Mouse (Mus musculus) MEL (cell line): ENCODE results near the gene Ptpru. TPM values are rescaled to one million over a fixed set of nuclear protein-coding genes. Genes with fewer than 3 reads are reported as not detected.

Experiments used
- DNase-seq: peaks from one replicate; pipeline ENCODE4 v3.0.0; 2011; ENCODE audit warnings: low read depth, low spot score
- H3K27ac ChIP-seq: 2 replicates; pipeline ENCODE4 v1.5.1; 2012; ENCODE audit warnings: low read depth, mild to moderate bottlenecking, control low read depth, low read length, moderate library complexity; ENCODE audit not compliant: control insufficient read depth
- H3K27me3 ChIP-seq, 2 experiments: fragments of 150-350 bp in 1 of 2; sonication (generic) in 1 of 2; 2 replicates each; pipeline ENCODE4 v1.6.1; 2012; ENCODE audit warnings: low read length in 2 of 2, mild to moderate bottlenecking in 2 of 2, improper control_type of control experiment in 1 of 2, moderate library complexity in 1 of 2; ENCODE audit not compliant: insufficient read depth in 2 of 2, control insufficient read depth in 1 of 2
- H3K36me3 ChIP-seq, 2 experiments: 2 replicates each; pipeline ENCODE4 v1.6.1; 2012 to 2014; ENCODE audit warnings: low read length in 2 of 2, improper control_type of control experiment in 1 of 2, inconsistent platforms in 1 of 2, mild to moderate bottlenecking in 1 of 2; ENCODE audit not compliant: insufficient read depth in 2 of 2, control insufficient read depth in 1 of 2
- H3K4me1 ChIP-seq, 2 experiments: fragments of 150-350 bp in 1 of 2; sonication (generic) in 1 of 2; 2 replicates each; pipeline ENCODE4 v1.6.1; 2012; ENCODE audit warnings: low read length in 2 of 2, improper control_type of control experiment in 1 of 2, mild to moderate bottlenecking in 1 of 2; ENCODE audit not compliant: insufficient read depth in 2 of 2, control insufficient read depth in 1 of 2
- H3K4me3 ChIP-seq, 2 experiments: fragments of 150-350 bp in 1 of 2; sonication (generic) in 1 of 2; 2 replicates each; pipeline ENCODE4 v1.5.1; 2012; ENCODE audit warnings: low read depth in 2 of 2, low read length in 2 of 2, mild to moderate bottlenecking in 2 of 2, moderate library complexity in 2 of 2, control low read depth in 1 of 2, improper control_type of control experiment in 1 of 2; ENCODE audit not compliant: control insufficient read depth in 1 of 2, insufficient read depth in 1 of 2
- H3K79me2 ChIP-seq: 2 replicates; pipeline ENCODE4 v1.6.1; 2012; ENCODE audit warnings: mild to moderate bottlenecking, low read length, moderate library complexity; ENCODE audit not compliant: control insufficient read depth, poor library complexity, insufficient read depth
- H3K9ac ChIP-seq: 2 replicates; pipeline ENCODE4 v1.6.1; 2012; ENCODE audit warnings: low read depth, mild to moderate bottlenecking, control low read depth, low read length, moderate library complexity; ENCODE audit not compliant: control insufficient read depth, poor library complexity, severe bottlenecking
- H3K9me3 ChIP-seq: fragments of 150-350 bp; sonication (generic); replicated peaks from 2 replicates; pipeline ENCODE4 v1.6.1; 2012; ENCODE audit warnings: mild to moderate bottlenecking, low read length, improper control_type of control experiment, moderate library complexity; ENCODE audit not compliant: insufficient read depth
- BHLHE40 ChIP-seq: IDR thresholded peaks from 2 replicates; pipeline ENCODE4 v1.6.1; 2012; ENCODE audit warnings: low read depth, mild to moderate bottlenecking, inconsistent platforms, low read length, improper control_type of control experiment, borderline replicate concordance
- CHD1 ChIP-seq: IDR thresholded peaks from 2 replicates; pipeline ENCODE4 v1.6.1; 2012; ENCODE audit warnings: low read depth, mild to moderate bottlenecking, inconsistent platforms, low read length, improper control_type of control experiment
- CHD2 ChIP-seq: IDR thresholded peaks from 2 replicates; pipeline ENCODE4 v1.6.1; 2011; ENCODE audit warnings: low read length, improper control_type of control experiment
- CTCF ChIP-seq, 3 experiments: IDR thresholded peaks in 2 of 3; conservative IDR thresholded peaks in 1 of 3; 2 replicates each; pipeline ENCODE4 v1.5.1; 2011 to 2012; ENCODE audit warnings: low read length in 3 of 3, low read depth in 2 of 3, mild to moderate bottlenecking in 2 of 3, improper control_type of control experiment in 1 of 3, inconsistent platforms in 1 of 3, mixed read lengths in 1 of 3, moderate library complexity in 1 of 3; ENCODE audit not compliant: control insufficient read depth in 1 of 3, insufficient read depth in 1 of 3, poor library complexity in 1 of 3, severe bottlenecking in 1 of 3
- E2F4 ChIP-seq: IDR thresholded peaks from 2 replicates; pipeline ENCODE4 v1.6.1; 2011; ENCODE audit warnings: low read depth, low read length, improper control_type of control experiment, borderline replicate concordance
- ELF1 ChIP-seq: IDR thresholded peaks from 2 replicates; pipeline ENCODE4 v1.6.1; 2014; ENCODE audit warnings: low read depth, mild to moderate bottlenecking, inconsistent platforms, low read length, improper control_type of control experiment, moderate library complexity
- ETS1 ChIP-seq: IDR thresholded peaks from 2 replicates; pipeline ENCODE4 v1.6.1; 2012; ENCODE audit warnings: low read depth, mild to moderate bottlenecking, inconsistent platforms, low read length, improper control_type of control experiment, moderate library complexity
- HCFC1 ChIP-seq: IDR thresholded peaks from 2 replicates; pipeline ENCODE4 v1.6.1; 2012; ENCODE audit warnings: low read depth, mild to moderate bottlenecking, inconsistent platforms, low read length, improper control_type of control experiment, moderate library complexity
- KAT2A ChIP-seq: conservative IDR thresholded peaks from 2 replicates; pipeline ENCODE4 v1.6.1; 2012; ENCODE audit warnings: low read depth, low read length, improper control_type of control experiment, inconsistent platforms
- MAX ChIP-seq: IDR thresholded peaks from 2 replicates; pipeline ENCODE4 v1.6.1; 2011; ENCODE audit warnings: low read length, improper control_type of control experiment
- MAZ ChIP-seq: IDR thresholded peaks from 2 replicates; pipeline ENCODE4 v1.6.1; 2012; ENCODE audit warnings: low read depth, mild to moderate bottlenecking, inconsistent platforms, low read length, improper control_type of control experiment
- MEF2A ChIP-seq: IDR thresholded peaks from 2 replicates; pipeline ENCODE4 v1.6.1; 2014; ENCODE audit warnings: low read depth, mild to moderate bottlenecking, inconsistent platforms, low read length, improper control_type of control experiment; ENCODE audit not compliant: poor library complexity, insufficient replicate concordance, severe bottlenecking; ENCODE audit errors: extremely low read depth
- MYB ChIP-seq: IDR thresholded peaks from 2 replicates; pipeline ENCODE4 v1.6.1; 2011; ENCODE audit warnings: mild to moderate bottlenecking, low read depth, low read length, improper control_type of control experiment
- MYC ChIP-seq: IDR thresholded peaks from 2 replicates; pipeline ENCODE4 v1.6.1; 2011; ENCODE audit warnings: low read depth, mild to moderate bottlenecking, low read length, improper control_type of control experiment, moderate library complexity
- NELFE ChIP-seq: IDR thresholded peaks from 2 replicates; pipeline ENCODE4 v1.6.1; 2011; ENCODE audit warnings: low read depth, low read length, improper control_type of control experiment
- NRF1 ChIP-seq: IDR thresholded peaks from 2 replicates; pipeline ENCODE4 v1.6.1; 2014; ENCODE audit warnings: low read depth, mild to moderate bottlenecking, inconsistent platforms, low read length, improper control_type of control experiment, moderate library complexity; ENCODE audit not compliant: poor library complexity, insufficient read depth, severe bottlenecking
- POLR2A ChIP-seq, 2 experiments: IDR thresholded peaks; 2 replicates each; pipeline ENCODE4 v1.6.1; 2011 to 2012; ENCODE audit warnings: low read length in 2 of 2, mild to moderate bottlenecking in 2 of 2, control low read depth in 1 of 2, improper control_type of control experiment in 1 of 2, low read depth in 1 of 2, moderate library complexity in 1 of 2; ENCODE audit not compliant: control insufficient read depth in 1 of 2, insufficient read depth in 1 of 2, poor library complexity in 1 of 2
- POLR2AphosphoS2 ChIP-seq: IDR thresholded peaks from 2 replicates; pipeline ENCODE4 v1.6.1; 2011; ENCODE audit warnings: low read length, improper control_type of control experiment
- POLR2AphosphoS5 ChIP-seq: IDR thresholded peaks from 2 replicates; pipeline ENCODE4 v1.6.1; 2012; ENCODE audit warnings: low read depth, borderline replicate concordance, mild to moderate bottlenecking, inconsistent platforms, low read length, moderate library complexity, mixed read lengths
- RAD21 ChIP-seq: IDR thresholded peaks from 2 replicates; pipeline ENCODE4 v1.6.1; 2011; ENCODE audit warnings: mild to moderate bottlenecking, low read depth, low read length, improper control_type of control experiment
- RCOR1 ChIP-seq: IDR thresholded peaks from 2 replicates; pipeline ENCODE4 v1.6.1; 2012; ENCODE audit warnings: low read depth, mild to moderate bottlenecking, inconsistent platforms, low read length, improper control_type of control experiment
- SIN3A ChIP-seq: IDR thresholded peaks from 2 replicates; pipeline ENCODE4 v1.6.1; 2012; ENCODE audit warnings: low read length, improper control_type of control experiment, inconsistent platforms
- TAL1 ChIP-seq: IDR thresholded peaks from 2 replicates; pipeline ENCODE4 v1.6.1; 2012; ENCODE audit warnings: mild to moderate bottlenecking, inconsistent platforms, low read length, moderate library complexity, mixed read lengths
- TBP ChIP-seq: IDR thresholded peaks from 2 replicates; pipeline ENCODE4 v1.8.0; 2011; ENCODE audit warnings: low read depth, low read length, improper control_type of control experiment
- TCF12 ChIP-seq: IDR thresholded peaks from 2 replicates; pipeline ENCODE4 v1.6.1; 2014; ENCODE audit warnings: low read depth, mild to moderate bottlenecking, inconsistent platforms, low read length, improper control_type of control experiment, moderate library complexity
- USF1 ChIP-seq: IDR thresholded peaks from 2 replicates; pipeline ENCODE4 v1.6.1; 2014; ENCODE audit warnings: low read depth, mild to moderate bottlenecking, inconsistent platforms, low read length, improper control_type of control experiment, moderate library complexity
- USF2 ChIP-seq, 2 experiments: IDR thresholded peaks; 2 replicates each; pipeline ENCODE4 v1.6.1; 2011 to 2012; ENCODE audit warnings: improper control_type of control experiment in 2 of 2, low read length in 2 of 2, borderline replicate concordance in 1 of 2, inconsistent platforms in 1 of 2, low read depth in 1 of 2, mild to moderate bottlenecking in 1 of 2; ENCODE audit not compliant: insufficient read depth in 1 of 2
- ZMIZ1 ChIP-seq: IDR thresholded peaks from 2 replicates; pipeline ENCODE4 v1.6.1; 2012; ENCODE audit warnings: low read depth, mild to moderate bottlenecking, inconsistent platforms, low read length, improper control_type of control experiment, moderate library complexity
- polyA plus RNA-seq, 2 experiments: library from polyadenylated mRNA; stranded (reverse) in 1 of 2; unstranded in 1 of 2; fragments of >175 nt in 1 of 2; fragments of >200 nt in 1 of 2; gene quantifications; 2 replicates each; pipeline versions ENCODE4 v1.2.1 to v1.2.4; 2012; ENCODE audit warnings: low replicate concordance in 2 of 2, low read depth in 1 of 2; ENCODE audit not compliant: insufficient read length in 2 of 2, insufficient read depth in 1 of 2, missing spikeins in 1 of 2
- total RNA-seq: library from RNA; depleted of rRNA; stranded (reverse); fragments of 300-350 nt; gene quantifications from 2 replicates; pipeline ENCODE4 v1.2.3, GENCODE M21; 2012

The Ptpru gene
- total and polyA plus RNA-seq, 3 experiments = 3.4 to 6.8 TPM; not detected in 1

- Histone ChIP-seq H3K4me1 (peaks cover 12 to 25% of the 10 kb centered on the region in 2 experiments; a peak in 3 of 4 replicates), H3K9ac (peak within 1 kb of the TSS; percentile 100), H3K27me3 (no peaks in the 10 kb centered on the region), H3K4me3 (peak within 1 kb of the TSS; percentile 86 to 91), H3K9me3 (no peaks in the 10 kb centered on the region), H3K27ac (peak within 1 kb of the TSS; percentile 98), H3K79me2 (peaks cover 55% of the 10 kb centered on the region), H3K36me3 (peaks cover under 1 to 38% of the 10 kb centered on the region in 2 experiments; a peak in 3 of 4 replicates)
- TF ChIP-seq MAZ (peak; percentile 89; the same call in 1 of the 2 replicates), RCOR1 (no peak), POLR2AphosphoS2 (peak; percentile 96), HCFC1 (peak; percentile 85), TAL1 (no peak), NRF1 (peak; percentile 86), USF1 (no peak), MYB (no peak), KAT2A (peak; percentile 57; the same call in 1 of the 2 replicates), CHD2 (peak; percentile 93), POLR2A (IDR thresholded peaks at IDR 0.05; ENCODE audit: control insufficient read depth in 1 of 2, insufficient read depth in 1 of 2, low read depth in 1 of 2, low read length in 2 of 2, poor library complexity in 1 of 2) (peak; percentile 81 to 93), E2F4 (peak; percentile 98), ELF1 (peak; percentile 92), ZMIZ1 (peak; percentile 92), NELFE (peak; percentile 98), CHD1 (0 out of 2 replicates have a peak, but pooled peaks have one; percentile 14), SIN3A (peak; percentile 64), RAD21 (no peak), BHLHE40 (no peak), POLR2AphosphoS5 (no peak), TCF12 (peak; percentile 73), ETS1 (peak; percentile 39; the same call in 1 of the 2 replicates), MEF2A (no peak), CTCF (IDR thresholded peaks at IDR 0.05 in 2 of 3, conservative IDR thresholded peaks at IDR 0.05 in 1 of 3; ENCODE audit: control insufficient read depth in 1 of 3, insufficient read depth in 1 of 3, low read depth in 2 of 3, low read length in 3 of 3, poor library complexity in 1 of 3, severe bottlenecking in 1 of 3) (no peak), TBP (peak; percentile 94), MYC (0 out of 2 replicates have a peak, but pooled peaks have one; percentile 0), MAX (no peak; the same call in none of the 2 replicates), USF2 (IDR thresholded peaks at IDR 0.05; ENCODE audit: borderline replicate concordance in 1 of 2, insufficient read depth in 1 of 2, low read depth in 1 of 2, low read length in 2 of 2) (no peak)
- DNase-seq = peak; percentile 97
Measured at GRCm38 (mm10) chr4:131873293-131874168, 35.4 kb upstream of the Ptpru start, which contains the start of gene Srsf4. Gene Srsf4, plus strand, starts transcription at chr4:131873617.
